Mouse (Mus musculus): ENCODE measurements around the gene Carnmt1. TPM values are rescaled to one million over a fixed set of nuclear protein-coding genes. Genes with fewer than 3 reads are reported as not detected.

Carnmt1 gene
- total and polyA plus RNA-seq, 2 experiments from 2014 or later: 8.2 to 11.5 TPM

GRCm38 (mm10) chr19:18720337-18720736, 49.8 kb downstream of the Carnmt1 start:
- Histone ChIP-seq H3K27me3 (ENCODE audit: insufficient read depth, low read length) (no peaks in the 10 kb centered on the region), H3K4me1 (ENCODE audit: insufficient read depth, low read length) (no peaks in the 10 kb centered on the region), H3K9me3 (ENCODE audit: low read length) (no peaks in the 10 kb centered on the region), H3K36me3 (ENCODE audit: insufficient read depth, low read length) (0 out of 2 replicates have a peak, but pooled peaks cover 3% of the 10 kb centered on the region), H3K4me3 (ENCODE audit: low read depth, low read length) (no peak overlapping the region), H3K4me2 (ENCODE audit: low read depth, low read length, poor library complexity, severe bottlenecking) (no peak overlapping the region), H3K27ac (ENCODE audit: low read depth, low read length) (no peak overlapping the region), H3K9ac (replicated peaks; ENCODE audit: low read length, poor library complexity, severe bottlenecking) (no peak overlapping the region)
- no peak for TF ChIP-seq CTCF (IDR thresholded peaks at IDR 0.05)
- DNase-seq (ENCODE audit: low spot score) (no peak), ATAC-seq (ENCODE audit: low FRiP score) (no peak)
- 90% methylated on average over 3 of the region's 3 CpGs for WGBS

- TF ChIP-seq CTCF (IDR thresholded peaks at IDR 0.05): peak; percentile 3; the same call in 1 of the 2 replicates
- DNase-seq (ENCODE audit: low spot score) (no peak), ATAC-seq (ENCODE audit: low FRiP score) (no peak)
- WGBS: 88% methylated on average over 2 of the region's 2 CpGs
- Histone ChIP-seq H3K4me3 (ENCODE audit: low read depth, low read length) (no peak overlapping the region), H3K9me3 (ENCODE audit: low read length) (no peaks in the 10 kb centered on the region), H3K4me2 (ENCODE audit: low read depth, low read length, poor library complexity, severe bottlenecking) (no peak overlapping the region), H3K27ac (ENCODE audit: low read depth, low read length) (no peak overlapping the region), H3K27me3 (ENCODE audit: insufficient read depth, low read length) (no peaks in the 10 kb centered on the region), H3K36me3 (ENCODE audit: insufficient read depth, low read length) (no peaks in the 10 kb centered on the region), H3K4me1 (ENCODE audit: insufficient read depth, low read length) (no peaks in the 10 kb centered on the region), H3K9ac (replicated peaks; ENCODE audit: low read length, poor library complexity, severe bottlenecking) (no peak overlapping the region)
These were observed 54.6 kb downstream of the Carnmt1 start for GRCm38 (mm10) chr19:18725186-18725585.

- TF ChIP-seq CTCF (IDR thresholded peaks at IDR 0.05): no peak
- WGBS: 86% methylated on average over 7 of the region's 7 CpGs
- H3K36me3 ChIP-seq (ENCODE audit: insufficient read depth, low read length): no peaks in the 10 kb centered on the region
- H3K4me1 ChIP-seq (ENCODE audit: insufficient read depth, low read length): no peaks in the 10 kb centered on the region
- DNase-seq (ENCODE audit: low spot score): no peak
- H3K9ac ChIP-seq (replicated peaks; ENCODE audit: low read length, poor library complexity, severe bottlenecking): no peak overlapping the region
- H3K9me3 ChIP-seq (ENCODE audit: low read length): no peaks in the 10 kb centered on the region
- H3K4me2 ChIP-seq (ENCODE audit: low read depth, low read length, poor library complexity, severe bottlenecking): no peak overlapping the region
- H3K4me3 ChIP-seq (ENCODE audit: low read depth, low read length): no peak overlapping the region
- H3K27me3 ChIP-seq (ENCODE audit: insufficient read depth, low read length): no peaks in the 10 kb centered on the region
- ATAC-seq (ENCODE audit: low FRiP score): no peak
- H3K27ac ChIP-seq (ENCODE audit: low read depth, low read length): no peak overlapping the region
These were observed 59.7 kb downstream of the Carnmt1 start for GRCm38 (mm10) chr19:18730255-18730654.

GRCm38 (mm10) chr19:18731077-18731476, 60.5 kb downstream of the Carnmt1 start:
- ATAC-seq (ENCODE audit: low FRiP score) (no peak), DNase-seq (ENCODE audit: low spot score) (no peak)
- Histone ChIP-seq H3K4me1 (ENCODE audit: insufficient read depth, low read length) (no peaks in the 10 kb centered on the region), H3K4me2 (ENCODE audit: low read depth, low read length, poor library complexity, severe bottlenecking) (no peak overlapping the region), H3K9ac (replicated peaks; ENCODE audit: low read length, poor library complexity, severe bottlenecking) (no peak overlapping the region), H3K4me3 (ENCODE audit: low read depth, low read length) (no peak overlapping the region), H3K27ac (ENCODE audit: low read depth, low read length) (no peak overlapping the region), H3K9me3 (ENCODE audit: low read length) (no peaks in the 10 kb centered on the region), H3K36me3 (ENCODE audit: insufficient read depth, low read length) (no peaks in the 10 kb centered on the region), H3K27me3 (ENCODE audit: insufficient read depth, low read length) (no peaks in the 10 kb centered on the region)
- WGBS: 68% methylated on average over 7 of the region's 7 CpGs
- no peak for TF ChIP-seq CTCF (IDR thresholded peaks at IDR 0.05)

GRCm38 (mm10) chr19:18735901-18736300, 65.3 kb downstream of the Carnmt1 start:
- Histone ChIP-seq H3K36me3 (ENCODE audit: insufficient read depth, low read length) (no peaks in the 10 kb centered on the region), H3K9ac (replicated peaks; ENCODE audit: low read length, poor library complexity, severe bottlenecking) (no peak overlapping the region), H3K9me3 (ENCODE audit: low read length) (no peaks in the 10 kb centered on the region), H3K27ac (ENCODE audit: low read depth, low read length) (no peak overlapping the region), H3K4me2 (ENCODE audit: low read depth, low read length, poor library complexity, severe bottlenecking) (no peak overlapping the region), H3K4me3 (ENCODE audit: low read depth, low read length) (no peak overlapping the region), H3K27me3 (ENCODE audit: insufficient read depth, low read length) (no peaks in the 10 kb centered on the region), H3K4me1 (ENCODE audit: insufficient read depth, low read length) (no peaks in the 10 kb centered on the region)
- WGBS: 94% methylated on average over 4 of the region's 4 CpGs
- no peak for TF ChIP-seq CTCF (IDR thresholded peaks at IDR 0.05)
- no peak for ATAC-seq (ENCODE audit: low FRiP score)
- no peak for DNase-seq (ENCODE audit: low spot score)

- Histone ChIP-seq H3K4me3 (ENCODE audit: low read depth, low read length) (no peak overlapping the region), H3K27me3 (ENCODE audit: insufficient read depth, low read length) (no peaks in the 10 kb centered on the region), H3K9me3 (ENCODE audit: low read length) (no peaks in the 10 kb centered on the region), H3K4me1 (ENCODE audit: insufficient read depth, low read length) (no peaks in the 10 kb centered on the region), H3K36me3 (ENCODE audit: insufficient read depth, low read length) (no peaks in the 10 kb centered on the region), H3K9ac (replicated peaks; ENCODE audit: low read length, poor library complexity, severe bottlenecking) (no peak overlapping the region), H3K27ac (ENCODE audit: low read depth, low read length) (no peak overlapping the region), H3K4me2 (ENCODE audit: low read depth, low read length, poor library complexity, severe bottlenecking) (no peak overlapping the region)
- DNase-seq (ENCODE audit: low spot score) (no peak), ATAC-seq (ENCODE audit: low FRiP score) (no peak)
- 91% methylated on average over 7 of the region's 7 CpGs for WGBS
- TF ChIP-seq CTCF (IDR thresholded peaks at IDR 0.05): no peak
These were observed 68.6 kb downstream of the Carnmt1 start for GRCm38 (mm10) chr19:18739146-18739545.

Data from midbrain, postnatal 0 days (tissue).